Mouse (Mus musculus) limb, embryonic 12.5 days (tissue): ENCODE results near the gene Gm6268. TPM values are rescaled to one million over a fixed set of nuclear protein-coding genes. Genes with fewer than 3 reads are reported as not detected.

Source experiments
- ATAC-seq: fragments of 200-750 bp; cut with Nextera tagmentation; 2 replicates; pipeline ENCODE4 v1.8.0; 2017; ENCODE audit warnings: low read depth, moderate TSS enrichment; ENCODE audit not compliant: insufficient number of reproducible peaks, insufficient read depth, low FRiP score, low TSS enrichment
- H3K27ac ChIP-seq: fragments of 300-500 bp; sonication (generic); 2 replicates; pipeline ENCODE4 v1.5.1; 2016; ENCODE audit warnings: mild to moderate bottlenecking, moderate library complexity
- H3K27me3 ChIP-seq: fragments of 300-500 bp; sonication (generic); 2 replicates; pipeline ENCODE4 v1.6.1; 2016; ENCODE audit warnings: mild to moderate bottlenecking, moderate library complexity
- H3K36me3 ChIP-seq: fragments of 300-500 bp; sonication (generic); 2 replicates; pipeline ENCODE4 v1.6.1; 2016; ENCODE audit warnings: mild to moderate bottlenecking, moderate library complexity
- H3K4me1 ChIP-seq: fragments of 300-500 bp; sonication (generic); replicated peaks from 2 replicates; pipeline ENCODE4 v1.6.1; 2016
- H3K4me2 ChIP-seq: fragments of 300-500 bp; sonication (generic); 2 replicates; pipeline ENCODE4 v1.6.1; 2016; ENCODE audit warnings: mild to moderate bottlenecking, moderate library complexity
- H3K4me3 ChIP-seq: fragments of 300-500 bp; sonication (generic); replicated peaks from 2 replicates; pipeline ENCODE4 v1.5.1; 2016; ENCODE audit warnings: mild to moderate bottlenecking
- H3K9ac ChIP-seq: fragments of 300-500 bp; sonication (generic); replicated peaks from 2 replicates; pipeline ENCODE4 v1.6.1; 2016; ENCODE audit warnings: mild to moderate bottlenecking, moderate library complexity
- H3K9me3 ChIP-seq: fragments of 300-500 bp; sonication (generic); 2 replicates; pipeline ENCODE4 v1.6.1; 2016; ENCODE audit warnings: mild to moderate bottlenecking, moderate library complexity
- WGBS: fragments of 180-500 bp; shearing (Covaris S2); methylation state at CpG from one replicate; pipeline ENCODE4 v1.1.7; 2016; 5-methylcytosine and 5-hydroxymethylcytosine counted together
- polyA plus RNA-seq: library from polyadenylated mRNA; unstranded; fragments of >200 nt; fragmentation: Nextera tagmentation; extraction: Ambion mirVana; gene quantifications from 2 replicates; pipeline ENCODE4 v1.2.1, GENCODE M21; 2016

Gm6268 gene
- not detected in 2 replicates for polyA plus RNA-seq

GRCm38 (mm10) chrX:36400980-36401379, at the start of gene Gm6268:
Gene Gm6268, plus strand, starts transcription at chrX:36401280.
- Histone ChIP-seq H3K4me1 (no peaks in the 10 kb centered on the region), H3K9ac (no peak within 1 kb of the TSS), H3K4me2 (no peak within 1 kb of the TSS), H3K27me3 (no peaks in the 10 kb centered on the region), H3K9me3 (no peaks in the 10 kb centered on the region), H3K27ac (no peak within 1 kb of the TSS), H3K36me3 (no peaks in the 10 kb centered on the region), H3K4me3 (no peak within 1 kb of the TSS)
- WGBS = 92% methylated on average over 13 of the region's 13 CpGs
- no peak for ATAC-seq

- ATAC-seq = no peak
- WGBS = 72% methylated on average over 3 of the region's 3 CpGs
Measured at GRCm38 (mm10) chrX:36352446-36352845, 48.6 kb upstream of the Gm6268 start.

GRCm38 (mm10) chrX:36385340-36385739, 15.7 kb upstream of the Gm6268 start:
- Histone ChIP-seq H3K4me2 (no peak overlapping the region), H3K4me3 (no peak overlapping the region), H3K9ac (no peak overlapping the region), H3K9me3 (no peaks in the 10 kb centered on the region), H3K4me1 (no peaks in the 10 kb centered on the region), H3K36me3 (no peaks in the 10 kb centered on the region), H3K27ac (no peak overlapping the region), H3K27me3 (no peaks in the 10 kb centered on the region)
- no peak for ATAC-seq

More at GRCm38 (mm10) chrX:36352446-36352845, 48.6 kb upstream of the Gm6268 start:
- Histone ChIP-seq H3K4me3 (no peak overlapping the region), H3K4me1 (no peaks in the 10 kb centered on the region), H3K9ac (no peak overlapping the region), H3K27ac (no peak overlapping the region), H3K36me3 (no peaks in the 10 kb centered on the region), H3K27me3 (no peaks in the 10 kb centered on the region), H3K4me2 (no peak overlapping the region), H3K9me3 (no peaks in the 10 kb centered on the region)

- Histone ChIP-seq H3K36me3 (no peaks in the 10 kb centered on the region), H3K9ac (no peak overlapping the region), H3K4me1 (no peaks in the 10 kb centered on the region), H3K27me3 (no peaks in the 10 kb centered on the region), H3K4me2 (no peak overlapping the region), H3K27ac (no peak overlapping the region), H3K4me3 (no peak overlapping the region), H3K9me3 (no peaks in the 10 kb centered on the region)
- WGBS = 57% methylated on average over 3 of the region's 3 CpGs
- no peak for ATAC-seq
Measured at GRCm38 (mm10) chrX:36389971-36390370, 11.1 kb upstream of the Gm6268 start.

DNA sequence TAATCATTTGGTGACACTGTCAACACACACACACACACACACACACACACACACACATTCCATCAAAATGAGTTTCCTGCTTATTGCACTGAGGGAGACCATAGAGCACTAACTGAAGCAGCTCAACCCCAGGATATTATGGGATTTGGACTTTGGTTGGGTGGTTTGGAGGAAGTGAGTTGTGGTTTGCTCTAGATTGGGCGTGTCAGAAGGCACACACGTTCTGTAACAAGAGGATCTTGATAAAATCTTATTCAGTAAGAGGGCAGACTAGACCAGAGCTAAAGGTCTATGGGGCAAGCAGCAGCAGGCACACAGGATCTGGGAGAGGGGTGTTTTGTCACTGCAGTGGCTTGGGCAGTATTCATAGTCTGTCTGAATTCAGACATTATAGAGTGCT, 10.6 kb upstream of the Gm6268 start:
- Histone ChIP-seq H3K27me3 (no peaks in the 10 kb centered on the region), H3K9me3 (no peaks in the 10 kb centered on the region), H3K9ac (no peak overlapping the region), H3K27ac (no peak overlapping the region), H3K4me1 (no peaks in the 10 kb centered on the region), H3K4me3 (no peak overlapping the region), H3K4me2 (no peak overlapping the region), H3K36me3 (no peaks in the 10 kb centered on the region)
- no peak for ATAC-seq
- 64% methylated on average over 2 of the region's 2 CpGs for WGBS

DNA sequence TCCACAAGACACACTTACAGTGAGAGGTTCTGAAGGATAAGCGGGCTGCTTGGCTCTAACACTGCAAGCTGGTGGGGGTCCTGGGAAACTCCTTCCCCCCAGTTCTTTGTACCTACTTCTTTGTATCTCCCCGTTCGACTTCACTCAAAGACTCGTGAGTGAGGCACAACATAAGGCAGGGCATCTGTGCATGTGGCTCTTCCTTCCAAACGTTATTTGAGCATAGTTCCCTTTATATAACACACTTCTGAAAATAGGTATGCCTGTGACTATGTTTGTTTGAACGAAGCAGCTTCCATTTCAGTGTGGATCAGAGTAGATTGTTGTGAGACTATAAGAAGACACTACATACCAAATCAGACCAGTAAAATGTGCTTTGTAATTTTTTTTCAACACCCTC, 8.4 kb upstream of the Gm6268 start:
- Histone ChIP-seq H3K9ac (no peak overlapping the region), H3K4me3 (no peak overlapping the region), H3K27ac (no peak overlapping the region), H3K4me1 (no peaks in the 10 kb centered on the region), H3K27me3 (no peaks in the 10 kb centered on the region), H3K36me3 (no peaks in the 10 kb centered on the region), H3K4me2 (no peak overlapping the region), H3K9me3 (no peaks in the 10 kb centered on the region)
- WGBS = 69% methylated on average over 6 of the region's 6 CpGs
- ATAC-seq = no peak

DNA sequence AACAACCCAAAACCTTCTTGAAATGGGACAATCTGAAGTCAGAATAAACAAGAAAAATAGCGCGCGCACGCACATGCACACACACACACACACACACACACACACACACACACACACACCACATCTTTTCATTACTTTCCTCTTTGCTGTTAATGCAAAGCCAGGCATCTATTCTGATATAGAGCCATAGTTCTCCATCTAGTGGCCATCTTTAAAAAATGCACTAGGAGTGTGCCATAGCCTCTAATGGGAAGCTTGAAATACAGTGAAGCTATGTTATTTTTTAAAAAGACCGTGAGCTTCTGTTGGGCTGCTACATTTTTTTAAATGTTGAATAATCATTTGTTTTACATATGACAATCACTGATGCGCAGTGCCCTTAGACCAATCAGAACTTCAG, 7.8 kb upstream of the Gm6268 start:
- Histone ChIP-seq H3K27me3 (no peaks in the 10 kb centered on the region), H3K4me3 (no peak overlapping the region), H3K9me3 (no peaks in the 10 kb centered on the region), H3K4me1 (no peaks in the 10 kb centered on the region), H3K4me2 (no peak overlapping the region), H3K9ac (no peak overlapping the region), H3K36me3 (no peaks in the 10 kb centered on the region), H3K27ac (no peak overlapping the region)
- WGBS = 69% methylated on average over 6 of the region's 6 CpGs
- no peak for ATAC-seq

DNA sequence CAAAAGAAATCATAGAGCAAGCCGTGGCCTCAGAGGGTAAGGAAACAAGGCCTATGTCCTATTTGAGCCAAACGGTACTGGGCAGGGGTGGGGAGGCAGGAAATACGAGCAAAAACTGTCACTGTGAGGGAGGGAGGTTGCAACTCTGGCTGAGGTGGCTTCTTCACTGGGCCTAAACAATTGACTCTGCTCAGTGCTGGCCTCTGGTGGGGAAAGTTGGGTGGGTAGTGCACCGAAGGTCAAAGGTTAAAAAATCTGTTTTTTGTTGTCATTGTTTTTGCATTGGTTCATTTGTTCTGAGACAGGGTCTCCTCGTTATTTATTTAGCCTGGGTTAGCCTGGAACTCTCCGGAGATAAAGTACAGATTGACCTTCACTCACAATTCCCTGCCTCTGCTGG, 1.2 kb downstream of the Gm6268 start:
- ATAC-seq = no peak
- 66% methylated on average over 6 of the region's 6 CpGs for WGBS
- Histone ChIP-seq H3K27ac (no peak overlapping the region), H3K36me3 (no peaks in the 10 kb centered on the region), H3K27me3 (no peaks in the 10 kb centered on the region), H3K9me3 (no peaks in the 10 kb centered on the region), H3K9ac (no peak overlapping the region), H3K4me3 (no peak overlapping the region), H3K4me2 (no peak overlapping the region), H3K4me1 (no peaks in the 10 kb centered on the region)

- H3K4me3 ChIP-seq = no peak overlapping the region
- no peak for ATAC-seq
- no peaks in the 10 kb centered on the region for H3K27me3 ChIP-seq
- no peaks in the 10 kb centered on the region for H3K4me1 ChIP-seq
- H3K9ac ChIP-seq = no peak overlapping the region
- no peak overlapping the region for H3K4me2 ChIP-seq
- H3K36me3 ChIP-seq = no peaks in the 10 kb centered on the region
- WGBS = 83% methylated on average over 3 of the region's 3 CpGs
- H3K27ac ChIP-seq = no peak overlapping the region
- H3K9me3 ChIP-seq = no peaks in the 10 kb centered on the region
Measured at GRCm38 (mm10) chrX:36419153-36419552, 18.1 kb downstream of the Gm6268 start.

DNA sequence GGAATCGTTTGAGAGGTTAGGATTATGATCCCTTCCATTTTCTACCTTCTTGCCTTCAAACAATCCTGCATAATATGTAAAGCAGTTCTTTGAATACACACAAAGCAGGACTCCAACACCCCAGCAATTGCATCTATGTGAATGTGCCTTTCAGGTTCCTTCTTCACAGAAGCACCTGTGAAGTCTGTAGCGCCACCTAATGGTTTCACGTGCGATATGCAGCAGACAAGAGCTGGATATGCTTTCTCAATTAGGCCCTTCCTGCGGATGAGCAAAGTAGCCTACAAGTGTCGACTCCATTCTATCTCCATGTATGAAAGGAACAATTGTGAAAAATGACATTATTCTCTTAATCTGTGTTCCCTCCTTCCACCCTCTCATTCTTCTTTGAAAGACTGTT, 33.9 kb downstream of the Gm6268 start:
- H3K4me1 ChIP-seq = no peaks in the 10 kb centered on the region
- H3K36me3 ChIP-seq = no peaks in the 10 kb centered on the region
- H3K27ac ChIP-seq = no peak overlapping the region
- H3K9ac ChIP-seq = no peak overlapping the region
- no peak overlapping the region for H3K4me2 ChIP-seq
- no peak for ATAC-seq
- no peaks in the 10 kb centered on the region for H3K27me3 ChIP-seq
- H3K9me3 ChIP-seq = no peaks in the 10 kb centered on the region
- H3K4me3 ChIP-seq = no peak overlapping the region
- WGBS = 44% methylated on average over 6 of the region's 6 CpGs

GRCm38 (mm10) chrX:36437932-36438331, 36.9 kb downstream of the Gm6268 start:
- H3K27ac ChIP-seq = no peak overlapping the region
- no peaks in the 10 kb centered on the region for H3K36me3 ChIP-seq
- H3K27me3 ChIP-seq = no peaks in the 10 kb centered on the region
- no peak for ATAC-seq
- 100% methylated on average over 1 of the region's 1 CpGs for WGBS
- no peak overlapping the region for H3K4me2 ChIP-seq
- no peak overlapping the region for H3K4me3 ChIP-seq
- H3K9me3 ChIP-seq = no peaks in the 10 kb centered on the region
- no peaks in the 10 kb centered on the region for H3K4me1 ChIP-seq
- no peak overlapping the region for H3K9ac ChIP-seq
